Mouse (Mus musculus) CD8-positive naive resting alpha-beta T cell, adult 2 months (primary cell): Measurements from ENCODE around the gene Mllt3.

ENCODE experiments used
- DNase-seq, 2 experiments: peaks; one replicate each; pipeline ENCODE4 v3.0.0; 2022; ENCODE audit warnings: low read depth in 2 of 2, low spot score in 2 of 2

Mllt3 gene

GRCm38 (mm10) chr4:87731118-87731672, 302.0 kb downstream of the Mllt3 start:
- no peak for DNase-seq

DNA sequence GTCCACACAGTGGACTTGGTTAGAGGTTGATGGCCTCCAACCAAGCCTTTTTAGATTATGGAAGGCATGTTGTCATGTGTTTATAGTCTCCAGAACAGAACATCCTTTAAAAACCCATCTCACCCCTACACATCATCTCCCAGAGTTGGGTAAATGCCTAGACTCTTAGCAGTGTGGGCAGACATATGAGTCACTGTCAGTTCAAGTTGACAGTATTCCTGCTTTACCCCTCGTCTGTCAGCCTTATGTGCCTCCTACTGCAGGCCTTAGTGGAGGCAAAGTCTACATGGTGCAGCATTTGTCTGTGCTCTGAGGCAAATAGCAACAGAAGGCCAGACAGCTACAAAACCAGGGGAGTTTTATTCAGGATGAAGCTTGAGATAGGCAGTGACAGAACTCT, 304.6 kb downstream of the Mllt3 start:
- DNase-seq = no peak

DNA sequence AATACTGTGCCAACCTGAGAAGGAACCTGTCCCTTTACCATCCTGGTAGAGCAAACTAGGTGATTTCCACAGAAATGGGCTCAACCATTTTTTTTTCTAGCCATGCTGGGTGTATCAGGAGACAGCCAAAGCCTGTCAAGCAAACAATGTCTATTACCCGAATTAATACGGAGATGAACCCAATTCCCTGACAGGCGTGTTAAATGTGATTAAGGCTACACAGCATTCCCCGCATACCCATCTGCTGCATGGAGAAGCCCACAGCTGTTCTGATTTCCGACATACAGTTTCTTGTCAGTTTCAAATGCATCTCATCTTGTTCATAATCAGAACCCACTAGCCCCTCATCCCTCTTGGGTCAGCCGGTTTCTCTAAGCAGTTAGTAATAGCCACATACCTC, 309.7 kb downstream of the Mllt3 start:
- no peak for DNase-seq
